Mouse (Mus musculus) urinary bladder, postnatal 36 days (tissue): ENCODE results near the gene Bivm.

ENCODE experiments used
- DNase-seq, 2 experiments: peaks; one replicate each; pipeline ENCODE4 v3.0.0; 2022; ENCODE audit warnings: low spot score in 2 of 2, mixed read lengths in 1 of 2

Gene Bivm

DNA sequence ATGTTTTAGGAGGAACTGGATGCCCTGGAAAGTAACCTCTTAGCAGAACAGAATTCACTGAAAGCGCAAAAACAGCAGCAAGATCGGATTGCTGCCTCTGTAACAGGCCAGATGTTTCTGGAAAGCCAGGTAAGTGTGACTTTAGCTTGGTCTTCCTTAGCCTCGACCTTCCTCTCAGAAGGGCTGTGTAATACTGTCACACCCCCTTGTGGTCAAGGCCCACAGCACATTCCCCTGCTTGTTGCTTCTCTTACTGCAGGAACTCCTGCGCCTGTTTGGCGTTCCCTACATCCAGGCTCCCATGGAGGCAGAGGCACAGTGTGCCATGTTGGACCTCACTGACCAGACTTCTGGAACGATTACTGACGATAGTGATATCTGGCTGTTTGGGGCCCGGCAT lies 55.1 kb downstream of the Bivm start:
- no peak for DNase-seq

DNA sequence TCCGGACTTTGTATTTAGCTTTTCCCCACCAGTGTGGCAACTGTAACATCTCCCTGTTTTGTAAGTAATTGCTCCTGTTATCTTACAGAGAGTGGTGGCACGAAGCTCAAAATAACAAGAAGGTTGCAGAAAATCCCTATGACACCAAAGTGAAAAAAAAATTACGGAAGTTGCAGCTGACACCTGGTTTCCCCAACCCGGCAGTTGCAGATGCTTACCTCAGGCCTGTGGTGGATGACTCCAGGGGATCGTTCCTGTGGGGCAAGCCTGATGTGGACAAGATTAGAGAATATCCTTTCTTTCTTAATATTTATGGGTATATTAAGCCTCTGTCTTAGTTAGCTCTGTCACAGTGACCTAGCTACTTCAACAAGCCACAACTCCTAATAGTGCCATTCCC lies 59.3 kb downstream of the Bivm start:
- no peak for DNase-seq

- no peak for DNase-seq
Measured at GRCm38 (mm10) chr1:44186396-44186795, 67.6 kb downstream of the Bivm start.
